Mouse (Mus musculus) liver, adult (tissue): ENCODE results near the gene Pla2g3.

ENCODE experiments used
- GATA4 ChIP-seq: IDR thresholded peaks from 2 replicates; pipeline ENCODE4 v1.6.1; 2014; ENCODE audit warnings: mild to moderate bottlenecking, low read length; ENCODE audit not compliant: insufficient replicate concordance

The Pla2g3 gene

DNA sequence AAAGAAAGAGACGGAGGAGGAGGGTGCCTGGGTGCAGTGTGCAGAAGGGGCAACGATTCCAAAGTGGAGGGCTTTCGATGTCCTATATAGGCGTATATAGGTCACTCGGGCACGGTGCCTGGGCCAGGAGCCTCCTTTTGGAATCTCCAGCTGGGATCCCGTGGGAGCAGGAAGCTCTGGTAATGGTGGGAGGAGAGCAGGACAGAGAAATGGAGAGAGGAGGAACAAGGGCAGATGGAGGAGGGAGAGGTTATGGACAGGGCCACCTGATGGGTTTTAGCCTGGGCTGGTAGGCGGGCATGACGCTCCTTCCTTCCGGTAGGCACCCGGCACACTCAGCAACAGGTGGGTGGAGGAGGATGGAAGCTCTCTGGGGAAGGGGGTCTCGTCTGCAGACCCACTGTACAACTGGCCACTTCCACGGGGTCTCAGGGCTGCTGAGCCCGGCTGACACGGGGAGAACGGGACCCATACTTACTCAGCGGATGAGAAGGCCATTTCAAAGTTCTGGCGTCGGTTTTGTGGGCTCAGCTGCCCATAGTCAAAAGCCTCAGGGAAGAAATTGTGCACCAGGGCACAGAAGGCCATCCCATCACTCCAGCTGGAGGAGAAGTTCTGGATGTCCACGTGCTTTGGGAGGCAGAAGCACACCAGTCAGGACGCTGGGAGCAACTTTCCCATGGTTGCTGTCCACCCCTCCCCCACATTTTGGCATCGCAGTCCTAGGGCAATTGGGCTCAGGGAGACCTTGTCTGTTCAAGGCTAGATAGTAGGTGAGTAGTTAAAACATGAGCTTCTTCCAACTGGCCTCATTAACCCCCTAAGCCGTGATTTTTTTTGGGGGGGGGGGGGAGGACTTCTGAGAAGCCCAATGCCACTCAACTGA lies 33.5 kb downstream of the Pla2g3 start:
- no peak for TF ChIP-seq GATA4

DNA sequence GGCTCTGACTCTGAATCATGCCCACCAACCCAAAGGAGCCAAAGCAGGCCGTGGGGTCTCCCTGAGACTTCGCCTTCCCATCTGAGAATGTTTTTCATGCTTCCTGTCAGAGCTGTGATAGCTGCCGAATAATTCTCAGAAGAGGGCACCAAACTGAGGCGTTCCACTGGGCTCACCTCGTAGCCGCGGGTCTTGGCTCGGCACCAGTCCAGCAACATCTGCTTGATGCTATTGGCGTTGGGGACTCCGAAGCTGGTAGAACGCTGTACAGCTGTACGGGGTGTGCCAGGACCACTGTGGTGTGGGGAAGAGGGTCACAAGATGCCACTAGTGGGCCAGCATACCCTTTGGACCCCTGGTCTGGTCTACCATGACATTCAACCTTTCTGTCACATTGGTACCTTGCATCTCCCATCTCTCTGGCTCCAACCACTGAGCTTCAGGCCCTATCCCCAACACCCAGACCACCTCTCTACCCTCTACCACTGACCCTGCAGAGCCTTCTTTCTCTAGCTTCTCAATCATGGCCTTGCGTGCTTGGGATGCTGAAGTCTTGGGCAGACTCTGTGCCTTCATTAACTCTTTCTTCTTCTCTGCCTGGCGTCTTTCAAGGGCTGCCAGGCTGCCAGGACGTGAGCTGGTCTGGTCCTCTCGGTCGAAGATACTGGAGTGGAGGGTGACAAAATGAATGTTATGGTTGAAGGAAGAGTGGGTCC lies 34.4 kb downstream of the Pla2g3 start:
- TF ChIP-seq GATA4 = no peak

DNA sequence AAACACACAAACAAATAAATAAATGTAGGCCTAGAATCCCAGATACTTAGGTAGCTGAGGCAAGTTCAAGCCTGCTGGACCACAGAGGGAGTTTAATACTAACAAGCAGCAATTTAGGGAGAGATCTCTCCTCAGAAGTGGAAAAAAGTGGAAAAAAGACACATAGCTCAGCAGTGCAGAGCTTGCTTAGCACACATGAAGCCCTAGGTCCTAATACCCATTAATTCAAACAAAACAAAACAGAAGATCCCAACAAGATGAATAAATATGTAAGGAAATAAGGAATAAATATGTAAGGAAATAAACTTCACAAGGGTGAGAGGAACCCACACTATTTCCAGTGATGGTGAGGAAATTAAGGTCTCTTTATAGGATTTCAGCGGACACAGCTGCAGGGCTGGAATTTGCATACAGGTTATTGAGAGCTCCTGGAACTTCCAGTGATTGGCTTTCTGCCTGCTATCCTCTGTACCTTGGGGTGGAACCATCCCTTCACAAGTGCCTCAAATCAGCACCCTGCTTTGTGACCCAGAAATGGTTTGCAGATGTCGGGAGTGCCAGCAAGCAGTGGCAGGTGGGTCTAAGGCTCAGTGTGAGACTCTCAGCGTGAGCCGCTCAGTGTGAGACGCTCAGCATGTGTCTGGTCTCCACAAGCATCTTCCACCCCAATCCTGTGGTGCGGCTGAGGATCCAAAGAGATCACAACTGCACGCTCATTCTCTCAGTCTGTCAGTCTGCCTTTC lies 35.9 kb downstream of the Pla2g3 start:
- no peak for TF ChIP-seq GATA4

DNA sequence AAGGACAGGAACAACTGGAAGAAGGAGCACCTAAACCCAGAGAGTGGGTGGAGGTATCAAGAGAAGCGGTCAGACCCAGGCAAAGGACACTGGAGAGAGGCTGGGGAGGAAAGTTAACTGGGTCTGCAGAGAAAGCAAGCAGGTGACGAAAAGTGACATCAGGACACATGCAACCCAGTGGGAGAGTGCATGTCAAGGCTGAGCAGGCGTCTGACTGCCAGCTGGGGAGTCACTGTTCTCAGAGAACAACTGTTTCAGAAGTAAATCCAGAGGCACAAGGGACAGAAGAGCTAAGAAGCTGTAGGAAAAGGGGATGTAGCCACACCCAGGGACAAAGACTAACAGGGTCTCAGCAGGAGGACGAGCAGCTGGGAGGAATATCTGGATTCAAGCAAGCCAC lies 37.5 kb downstream of the Pla2g3 start:
- TF ChIP-seq GATA4 = no peak

DNA sequence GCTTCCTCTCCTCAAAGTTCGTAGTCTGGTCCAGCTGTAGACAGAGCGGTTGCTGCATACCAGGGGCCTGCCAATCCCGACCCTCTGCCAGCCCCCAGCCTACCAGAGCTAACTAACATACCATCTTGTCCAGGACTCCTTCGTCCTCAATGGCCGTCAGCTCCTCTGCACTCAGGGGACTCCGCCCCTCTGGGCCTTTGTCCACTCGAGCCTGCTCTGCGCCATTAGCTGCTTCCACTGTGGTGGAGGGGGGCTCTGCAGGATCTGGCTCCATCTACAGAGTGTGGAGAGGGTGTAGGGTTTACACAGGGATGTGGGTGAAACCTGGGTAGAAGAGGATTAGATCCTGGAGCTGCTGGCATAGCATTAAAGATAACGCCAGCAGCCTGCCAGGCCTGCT lies 38.1 kb downstream of the Pla2g3 start:
- no peak for TF ChIP-seq GATA4

DNA sequence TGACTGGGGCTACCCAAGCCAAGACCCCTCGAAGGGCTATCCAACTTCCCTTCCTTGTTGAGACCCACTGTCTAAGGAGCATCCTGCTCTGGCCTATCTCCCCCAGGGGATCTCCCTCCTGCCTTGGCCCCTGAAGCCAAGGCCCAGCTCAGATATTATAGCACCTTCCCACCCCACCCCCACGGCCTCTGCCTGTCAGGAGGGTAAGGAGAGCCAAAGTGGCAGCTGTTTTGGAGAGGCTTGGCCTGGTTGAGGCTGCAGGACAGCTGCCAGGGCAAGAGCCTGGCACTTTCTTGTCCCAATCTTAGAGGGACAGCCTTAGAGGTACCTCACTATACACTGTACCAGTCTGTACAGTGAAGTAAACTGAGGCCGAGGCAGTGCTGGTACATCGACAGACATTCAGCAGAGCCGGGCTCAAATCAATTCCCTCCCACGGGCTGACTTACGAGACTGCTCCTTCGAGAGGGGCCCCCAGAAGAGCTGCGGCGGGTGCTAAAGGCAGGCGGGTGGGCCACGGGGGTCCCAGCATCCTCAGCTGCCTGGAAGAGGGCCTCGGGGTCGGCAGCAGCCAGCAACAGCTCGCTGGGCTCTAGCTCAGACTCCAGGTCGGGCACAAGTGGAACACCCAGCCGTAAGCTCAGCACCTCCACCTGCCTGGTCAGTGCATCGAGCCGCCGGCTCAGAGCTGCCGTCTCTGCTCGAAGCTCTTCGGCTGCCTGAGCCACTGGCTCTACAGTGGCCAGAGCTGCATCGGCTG lies 39.1 kb downstream of the Pla2g3 start:
- no peak for TF ChIP-seq GATA4

DNA sequence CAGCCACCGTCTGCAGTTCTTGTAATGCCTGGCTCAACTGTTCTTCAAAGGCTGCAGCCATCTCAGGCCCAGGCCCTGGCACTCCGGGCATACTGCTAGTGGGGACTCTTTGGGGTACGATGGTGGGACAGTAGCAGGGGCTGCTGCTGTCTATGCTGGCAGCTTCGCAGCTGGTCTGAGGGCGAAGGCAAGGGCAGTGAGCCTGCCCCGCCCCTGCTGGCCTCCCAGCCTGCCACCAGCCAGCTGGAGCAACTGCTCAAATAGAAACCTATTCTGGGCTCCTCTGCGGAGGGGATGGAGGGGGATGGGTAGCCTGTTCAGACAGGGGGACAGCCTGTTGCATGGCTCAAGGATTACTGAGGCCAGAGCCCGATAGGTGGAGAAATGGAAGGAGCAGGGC lies 39.7 kb downstream of the Pla2g3 start:
- TF ChIP-seq GATA4 = no peak

DNA sequence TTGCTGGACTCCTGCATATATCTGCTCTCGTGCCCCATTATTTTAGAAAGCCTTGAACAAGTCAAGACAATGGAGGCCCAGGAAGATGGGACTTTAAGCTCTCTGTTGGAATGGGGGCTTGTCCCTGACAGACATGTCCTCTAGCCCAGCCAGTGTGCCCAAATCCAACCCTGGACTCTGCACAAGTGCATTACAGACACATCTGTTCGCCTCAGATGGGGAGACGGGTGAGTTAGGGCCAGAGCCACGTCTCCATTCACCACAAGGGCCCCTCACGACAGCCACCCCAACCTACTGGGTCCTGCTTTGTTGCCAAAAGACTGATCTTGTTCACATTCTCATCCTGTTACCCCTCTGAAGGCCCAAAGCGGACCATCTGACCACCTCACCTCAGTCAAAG lies 40.1 kb downstream of the Pla2g3 start:
- no peak for TF ChIP-seq GATA4

DNA sequence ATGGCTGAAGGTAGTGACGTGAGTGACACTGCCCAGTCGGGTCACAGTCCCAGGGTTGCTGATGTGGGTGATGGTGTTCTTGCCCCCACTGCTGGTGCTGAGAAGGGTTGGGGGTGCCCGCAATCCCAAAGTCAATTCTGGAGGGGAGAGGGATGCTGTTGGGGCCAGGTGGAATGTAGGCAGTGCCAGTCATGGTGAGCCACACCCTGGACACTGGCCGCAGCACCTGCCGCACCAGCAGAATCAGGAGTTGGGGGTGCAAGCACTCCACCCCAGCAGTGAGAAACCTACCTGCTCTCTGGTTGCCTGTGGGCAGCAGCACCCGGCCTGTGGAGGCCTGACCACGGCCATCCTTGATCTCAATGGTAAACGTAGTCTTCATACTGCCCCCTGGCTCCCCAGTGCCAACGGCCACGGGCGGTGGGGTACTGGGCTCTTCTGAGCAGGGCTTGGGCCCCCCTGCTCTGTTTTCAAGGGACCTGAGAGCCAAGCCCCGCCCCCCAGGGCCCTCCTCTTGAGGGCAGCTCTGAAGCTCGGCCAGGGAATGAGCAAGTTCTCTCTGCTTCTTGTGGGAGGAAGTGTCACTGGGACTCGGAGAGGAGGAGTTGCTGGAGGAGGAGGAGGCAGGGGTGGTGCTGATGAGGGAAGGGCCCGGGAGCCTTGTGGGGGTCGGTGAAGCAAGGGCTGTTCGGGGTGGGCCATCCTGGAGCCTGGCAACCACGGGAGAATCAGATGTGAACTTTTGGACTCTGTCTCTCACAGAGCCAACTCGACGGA lies 41.6 kb downstream of the Pla2g3 start:
- no peak for TF ChIP-seq GATA4

DNA sequence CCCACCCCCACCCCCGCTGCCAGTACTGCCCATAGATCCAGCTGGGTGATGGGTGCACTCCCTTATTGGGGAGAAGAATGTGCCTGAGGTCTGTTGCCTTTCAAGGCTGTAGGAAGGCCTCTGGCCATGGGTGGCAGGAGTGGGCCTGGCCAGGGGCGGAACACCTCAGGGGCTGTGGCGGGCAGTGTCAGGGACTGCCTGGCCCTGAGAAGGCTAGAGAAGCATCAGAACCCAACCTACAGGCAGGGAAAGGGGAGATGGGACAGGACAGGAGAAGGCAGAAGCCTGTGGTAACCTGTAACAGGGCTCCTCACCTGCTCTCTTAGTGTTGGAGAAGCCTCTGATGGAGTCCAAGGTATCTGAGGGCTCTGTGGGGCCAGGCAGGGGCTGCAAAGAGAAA lies 42.6 kb downstream of the Pla2g3 start:
- TF ChIP-seq GATA4 = no peak

DNA sequence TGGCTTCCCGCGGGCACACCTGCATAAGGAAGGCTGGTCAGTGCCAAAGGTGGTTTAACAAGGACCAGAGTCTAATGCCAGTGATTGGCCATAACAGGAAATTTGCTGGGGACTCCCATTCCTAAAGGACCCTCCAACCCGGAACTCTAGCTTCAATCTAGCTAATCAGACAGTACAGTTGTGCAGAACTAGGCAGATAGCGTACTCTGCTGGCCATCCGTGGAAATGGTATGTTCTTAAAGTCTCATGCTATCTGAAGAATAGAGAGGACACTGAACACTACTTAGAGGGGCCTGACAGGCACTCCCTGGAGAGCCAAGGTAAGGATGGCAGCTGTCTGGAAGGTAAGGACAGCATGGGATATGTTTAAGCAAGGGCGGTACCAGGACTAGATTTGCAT lies 43.5 kb downstream of the Pla2g3 start:
- no peak for TF ChIP-seq GATA4

DNA sequence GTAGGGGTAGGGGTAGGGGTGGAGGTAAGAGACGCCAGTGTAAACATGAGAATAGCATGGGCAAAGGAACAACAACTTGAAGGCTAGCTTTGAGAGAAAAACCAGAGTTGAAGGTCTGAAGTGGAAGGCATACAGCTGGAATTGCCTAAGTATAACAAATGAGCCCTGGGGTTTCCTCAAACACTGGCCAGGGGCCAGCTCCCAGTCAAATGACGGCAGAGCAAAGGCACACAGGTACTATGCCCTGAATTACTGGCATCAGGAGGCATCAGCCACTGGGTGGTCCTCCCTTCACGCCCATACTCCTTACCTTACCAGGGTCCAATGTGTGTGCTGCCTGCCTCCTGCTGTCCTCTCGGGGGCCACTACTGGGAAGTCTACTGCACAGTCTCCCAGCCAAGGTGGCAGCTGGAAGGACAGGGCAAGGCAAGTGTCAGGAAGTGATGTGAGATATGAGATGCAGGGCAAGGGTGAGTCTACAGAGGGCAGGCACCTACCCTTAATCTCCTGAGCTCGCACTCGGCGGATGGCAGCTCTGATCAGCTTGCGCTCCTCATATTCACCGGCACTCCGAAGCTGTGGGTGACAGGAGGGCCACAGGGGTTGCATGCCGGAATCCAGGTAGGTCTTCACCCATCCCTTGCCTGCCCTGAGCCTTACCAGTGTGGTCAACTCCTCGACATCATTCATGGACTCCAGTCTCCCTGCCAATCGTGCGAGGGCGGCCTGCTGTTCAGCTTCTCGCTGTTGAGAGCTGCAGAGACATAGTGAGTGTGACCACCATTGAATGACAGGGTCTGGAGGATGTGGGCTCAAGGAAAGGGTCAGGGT lies 44.2 kb downstream of the Pla2g3 start:
- TF ChIP-seq GATA4 = no peak

DNA sequence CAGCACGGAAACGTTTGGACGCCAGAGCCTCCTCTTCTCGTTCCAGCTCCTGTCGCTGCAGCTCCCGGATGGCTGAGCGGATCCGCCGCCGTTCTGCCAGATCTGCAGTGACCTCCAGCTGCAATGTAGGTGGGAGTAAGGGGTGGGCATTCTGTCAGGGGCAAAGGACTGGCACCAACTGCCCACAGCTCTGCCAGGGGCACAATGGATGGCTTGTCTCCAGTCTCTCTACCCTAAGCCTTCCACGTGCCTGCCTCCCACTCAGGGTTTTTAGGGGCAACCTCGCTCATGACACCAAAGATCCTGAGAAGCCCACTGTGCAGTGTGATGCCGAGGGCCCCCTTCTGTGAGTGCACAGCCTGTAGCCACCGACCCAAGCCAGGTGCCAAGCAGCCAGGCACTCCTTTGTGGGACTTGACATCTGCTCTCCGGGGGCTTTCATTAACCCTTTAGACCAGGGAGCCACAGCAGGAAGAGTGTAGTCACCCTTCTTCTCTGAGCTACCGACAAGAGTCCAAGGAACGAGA lies 45.4 kb downstream of the Pla2g3 start:
- no peak for TF ChIP-seq GATA4

DNA sequence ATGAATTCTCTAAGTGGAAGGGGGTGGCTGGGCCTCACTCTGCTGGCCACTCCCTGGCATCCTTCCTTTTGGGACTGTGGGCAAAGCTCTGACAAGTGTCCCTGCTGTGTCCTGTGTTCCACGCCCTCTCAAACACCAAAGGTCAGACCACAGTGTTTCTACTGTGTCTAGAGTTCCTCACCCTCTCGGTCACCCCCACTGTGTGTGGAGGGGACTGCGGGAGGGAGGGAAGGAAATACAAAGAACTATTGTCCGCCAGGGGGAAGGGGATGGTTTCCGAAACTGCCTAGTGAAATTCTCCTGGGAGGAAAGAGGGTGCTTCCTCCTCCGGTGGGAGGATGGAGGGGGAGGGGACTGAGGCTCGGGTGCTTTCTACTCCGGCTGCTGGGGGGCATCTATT lies 46.9 kb downstream of the Pla2g3 start:
- TF ChIP-seq GATA4 = no peak
